Mouse (Mus musculus): ENCODE results near the gene Gmeb1. TPM values are rescaled to one million over a fixed set of nuclear protein-coding genes. Genes with fewer than 3 reads are reported as not detected.
"Not testable (repeated sequence)": the region's sequence is repeated elsewhere in the genome, so short reads cannot be mapped to it uniquely, and the experiment has no call there.

Gene Gmeb1
- polyA plus RNA-seq, 1 experiment, result 9.0 TPM

- Histone ChIP-seq H3K4me1 (peaks cover 33% of the 10 kb centered on the region), H3K27me3 (replicated peaks) (peaks cover 21% of the 10 kb centered on the region), H3K36me3 (replicated peaks; ENCODE audit: low read length) (no peaks in the 10 kb centered on the region), H3K4me3 (replicated peaks) (peak overlapping the region; percentile 91), H3K9me3 (no peaks in the 10 kb centered on the region)
- TF ChIP-seq GATA1 (IDR thresholded peaks at IDR 0.05; ENCODE audit: borderline replicate concordance, low read length), result no peak
- TF ChIP-seq FLI1 (IDR thresholded peaks at IDR 0.05; ENCODE audit: low read length), result no peak
Observed at GRCm38 (mm10) chr4:132301965-132302938, 40.9 kb upstream of the Gmeb1 start.

GRCm38 (mm10) chr4:132301486-132301885 lies 40.1 kb upstream of the Gmeb1 start:
- H3K4me3 ChIP-seq (replicated peaks), result no peak overlapping the region
- peaks cover 33% of the 10 kb centered on the region for H3K4me1 ChIP-seq
- H3K27me3 ChIP-seq (replicated peaks), result peaks cover 23% of the 10 kb centered on the region
- H3K9me3 ChIP-seq, result no peaks in the 10 kb centered on the region
- no peaks in the 10 kb centered on the region for H3K36me3 ChIP-seq (replicated peaks; ENCODE audit: low read length)
- no peak for TF ChIP-seq GATA1 (IDR thresholded peaks at IDR 0.05; ENCODE audit: borderline replicate concordance, low read length)
- TF ChIP-seq FLI1 (IDR thresholded peaks at IDR 0.05; ENCODE audit: low read length), result no peak

GRCm38 (mm10) chr4:132299849-132300248 lies 38.4 kb upstream of the Gmeb1 start:
- TF ChIP-seq FLI1 (IDR thresholded peaks at IDR 0.05; ENCODE audit: low read length) (no peak), GATA1 (IDR thresholded peaks at IDR 0.05; ENCODE audit: borderline replicate concordance, low read length) (no peak)
- peaks cover 25% of the 10 kb centered on the region for H3K4me1 ChIP-seq
- H3K27me3 ChIP-seq (replicated peaks), result peaks cover 23% of the 10 kb centered on the region
- peaks cover 6% of the 10 kb centered on the region for H3K36me3 ChIP-seq (replicated peaks; ENCODE audit: low read length)
- no peak overlapping the region for H3K4me3 ChIP-seq (replicated peaks)
- no peaks in the 10 kb centered on the region for H3K9me3 ChIP-seq

- Histone ChIP-seq H3K36me3 (replicated peaks; ENCODE audit: low read length) (peaks cover 44% of the 10 kb centered on the region), H3K4me1 (peaks cover 15% of the 10 kb centered on the region), H3K4me3 (replicated peaks) (no peak overlapping the region), H3K27me3 (replicated peaks) (peaks cover 6% of the 10 kb centered on the region), H3K9me3 (peaks cover 4% of the 10 kb centered on the region)
- TF ChIP-seq FLI1 (IDR thresholded peaks at IDR 0.05; ENCODE audit: low read length) (no peak), GATA1 (IDR thresholded peaks at IDR 0.05; ENCODE audit: borderline replicate concordance, low read length) (no peak)
Observed at GRCm38 (mm10) chr4:132295696-132296390, 34.4 kb upstream of the Gmeb1 start.

- H3K4me3 ChIP-seq (replicated peaks), result no peak overlapping the region
- TF ChIP-seq GATA1 (IDR thresholded peaks at IDR 0.05; ENCODE audit: borderline replicate concordance, low read length), result no peak
- TF ChIP-seq FLI1 (IDR thresholded peaks at IDR 0.05; ENCODE audit: low read length), result no peak
- peaks cover 11% of the 10 kb centered on the region for H3K4me1 ChIP-seq
- H3K36me3 ChIP-seq (replicated peaks; ENCODE audit: low read length), result peaks cover 61% of the 10 kb centered on the region
- H3K9me3 ChIP-seq, result peaks cover 4% of the 10 kb centered on the region
- H3K27me3 ChIP-seq (replicated peaks), result peaks cover 2% of the 10 kb centered on the region
Observed at GRCm38 (mm10) chr4:132293682-132294240, 32.4 kb upstream of the Gmeb1 start.

- H3K36me3 ChIP-seq (replicated peaks; ENCODE audit: low read length), result peaks cover 63% of the 10 kb centered on the region
Observed at GRCm38 (mm10) chr4:132292988-132293387, 31.6 kb upstream of the Gmeb1 start.

GRCm38 (mm10) chr4:132291624-132292335 lies 30.4 kb upstream of the Gmeb1 start:
- Histone ChIP-seq H3K9me3 (peaks cover 4% of the 10 kb centered on the region), H3K36me3 (replicated peaks; ENCODE audit: low read length) (peaks cover 69% of the 10 kb centered on the region)

More at GRCm38 (mm10) chr4:132292988-132293387, 31.6 kb upstream of the Gmeb1 start:
- no peak for TF ChIP-seq FLI1 (IDR thresholded peaks at IDR 0.05; ENCODE audit: low read length)
- no peak for TF ChIP-seq GATA1 (IDR thresholded peaks at IDR 0.05; ENCODE audit: borderline replicate concordance, low read length)
- Histone ChIP-seq H3K4me3 (replicated peaks) (no peak overlapping the region), H3K9me3 (peaks cover 4% of the 10 kb centered on the region), H3K27me3 (replicated peaks) (peaks cover 2% of the 10 kb centered on the region), H3K4me1 (peaks cover 7% of the 10 kb centered on the region; the same call in 1 of the 2 replicates)

GRCm38 (mm10) chr4:132291056-132291455 lies 29.7 kb upstream of the Gmeb1 start:
- Histone ChIP-seq H3K27me3 (replicated peaks) (no peaks in the 10 kb centered on the region), H3K4me1 (peaks cover 7% of the 10 kb centered on the region; the same call in 1 of the 2 replicates), H3K4me3 (replicated peaks) (no peak overlapping the region), H3K9me3 (peaks cover 4% of the 10 kb centered on the region), H3K36me3 (replicated peaks; ENCODE audit: low read length) (peaks cover 76% of the 10 kb centered on the region)
- TF ChIP-seq FLI1 (IDR thresholded peaks at IDR 0.05; ENCODE audit: low read length) (no peak), GATA1 (IDR thresholded peaks at IDR 0.05; ENCODE audit: borderline replicate concordance, low read length) (no peak)

More at GRCm38 (mm10) chr4:132291624-132292335, 30.4 kb upstream of the Gmeb1 start:
- Histone ChIP-seq H3K4me3 (replicated peaks) (no peak overlapping the region), H3K27me3 (replicated peaks) (no peaks in the 10 kb centered on the region), H3K4me1 (peaks cover 7% of the 10 kb centered on the region; the same call in 1 of the 2 replicates)
- no peak for TF ChIP-seq FLI1 (IDR thresholded peaks at IDR 0.05; ENCODE audit: low read length)
- TF ChIP-seq GATA1 (IDR thresholded peaks at IDR 0.05; ENCODE audit: borderline replicate concordance, low read length), result no peak

- H3K27me3 ChIP-seq (replicated peaks); H3K4me3 ChIP-seq (replicated peaks); H3K4me1 ChIP-seq; H3K9me3 ChIP-seq: not testable (repeated sequence)
- peaks cover 79% of the 10 kb centered on the region for H3K36me3 ChIP-seq (replicated peaks; ENCODE audit: low read length)
Observed at GRCm38 (mm10) chr4:132288840-132289239, 27.4 kb upstream of the Gmeb1 start.

Data from megakaryocyte, embryonic 14.5 days (primary cell).